Mouse (Mus musculus) cortical plate, adult 2 months (tissue): Measurements from ENCODE around the gene Slc1a1.

Experiments used
- CTCF ChIP-seq: fragments of 200-500 bp; IDR thresholded peaks from 2 replicates; pipeline ENCODE4 v1.5.1; 2011; ENCODE audit warnings: mild to moderate bottlenecking, control low read depth, low read length; ENCODE audit not compliant: insufficient read depth; ENCODE audit errors: extremely low read depth
- POLR2A ChIP-seq: fragments of 200-500 bp; IDR thresholded peaks from 2 replicates; pipeline ENCODE4 v1.6.1; 2011; ENCODE audit warnings: mild to moderate bottlenecking, low read length, control low read depth; ENCODE audit not compliant: insufficient read depth; ENCODE audit errors: extremely low read depth

DNA sequence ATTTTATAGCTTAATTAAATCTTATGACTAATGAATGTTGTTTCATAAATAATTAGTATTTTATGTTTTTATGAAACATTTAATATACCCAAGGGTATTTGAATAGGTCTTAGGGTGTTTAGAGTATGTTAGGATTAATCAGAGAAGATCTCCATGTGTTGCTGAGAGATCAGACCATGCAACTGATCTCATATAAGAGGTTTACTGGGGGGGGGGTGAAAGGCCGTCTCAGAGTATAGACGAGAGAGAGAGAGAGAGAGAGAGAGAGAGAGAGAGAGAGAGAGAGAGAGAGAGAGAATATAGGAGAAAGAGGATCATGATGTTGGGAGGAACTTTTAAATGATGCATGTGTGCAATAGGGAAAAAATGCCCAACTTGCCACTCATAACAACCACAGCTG, 35.5 kb downstream of the Slc1a1 start:
- TF ChIP-seq POLR2A (no peak), CTCF (no peak)
